Mouse (Mus musculus): ENCODE results near the gene Wfikkn2. TPM values are rescaled to one million over a fixed set of nuclear protein-coding genes. Genes with fewer than 3 reads are reported as not detected.

Gene Wfikkn2
- total and polyA plus RNA-seq, 3 experiments = 0.04 to 0.11 (median 0.08) TPM

- H3K9ac ChIP-seq (ENCODE audit: insufficient read depth, low read depth) = no peak overlapping the region
- peaks cover 19 to 47% of the 10 kb centered on the region in 2 experiments for H3K4me1 ChIP-seq (ENCODE audit: control insufficient read depth in 1 of 2, insufficient read depth in 2 of 2)
- dilution Hi-C loops (cut with MboI; ENCODE audit: extremely low pct_ligation_motif_present, extremely low pct_unique_long_range_greater_than_20kb, low sequenced_read_pairs) = no loop called here
These were observed 27.4 kb upstream of the Wfikkn2 start for GRCm38 (mm10) chr11:94272960-94273927.

DNA sequence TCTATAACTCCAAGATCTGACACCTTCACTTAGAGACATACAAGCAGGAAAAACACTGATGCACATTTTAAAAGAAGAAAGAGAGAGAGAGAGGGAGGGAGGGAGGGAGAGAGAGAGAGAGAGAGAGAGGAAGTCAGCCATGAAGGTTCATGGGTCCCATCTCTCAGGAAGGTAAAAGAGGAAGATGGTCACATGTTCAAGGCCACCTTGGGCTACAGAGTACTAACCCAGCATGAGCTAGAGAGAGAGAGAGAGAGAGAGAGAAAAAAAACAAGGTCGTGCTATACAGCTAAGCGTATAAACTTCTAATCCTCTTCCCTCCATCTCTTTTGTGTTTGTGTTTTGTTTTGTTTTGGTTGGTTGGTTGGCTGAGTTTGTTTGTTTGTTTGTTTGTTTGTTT lies 25.2 kb upstream of the Wfikkn2 start:
- no peak overlapping the region for H3K4me2 ChIP-seq (ENCODE audit: insufficient read depth, low read depth, poor library complexity, severe bottlenecking)
- no peak overlapping the region for H3K9ac ChIP-seq (ENCODE audit: insufficient read depth, low read depth)
- no peaks in the 10 kb centered on the region for H3K27me3 ChIP-seq (replicated peaks)
- no peak for DNase-seq (ENCODE audit: extremely low read depth)
- no peak overlapping the region for H3K4me3 ChIP-seq (replicated peaks in 1 of 3; ENCODE audit: low read depth in 2 of 3, low read length in 2 of 3, poor library complexity in 1 of 3)
- peaks cover 19 to 38% of the 10 kb centered on the region in 2 experiments for H3K4me1 ChIP-seq (ENCODE audit: control insufficient read depth in 1 of 2, insufficient read depth in 2 of 2)
- TF ChIP-seq USF1 (IDR thresholded peaks at IDR 0.05; ENCODE audit: low read depth, low read length) (peak; percentile 40), MEF2A (IDR thresholded peaks at IDR 0.05; ENCODE audit: borderline replicate concordance, low read depth, low read length) (no peak), MYC (IDR thresholded peaks at IDR 0.05; ENCODE audit: low read depth, low read length) (0 out of 2 replicates have a peak, but pooled peaks have one; percentile 19), CHD1 (IDR thresholded peaks at IDR 0.05; ENCODE audit: low read depth, low read length) (no peak)
- in situ Hi-C loops (cut with MboI; ENCODE audit: low pct_ligation_motif_present, low pct_unique_long_range_greater_than_20kb, low sequenced_read_pairs) = loop anchor here (5.0 to 25.0 kb wide), 3 partner anchors 34 to 309 kb away; partner anchors contain the start of genes Gm20390, Nme1 and Nme2
- no peaks in the 10 kb centered on the region for H3K79me2 ChIP-seq (replicated peaks; ENCODE audit: control insufficient read depth, extremely low read depth, insufficient read depth, poor library complexity, severe bottlenecking)
- no peaks in the 10 kb centered on the region for H3K9me3 ChIP-seq (replicated peaks; ENCODE audit: low read length)
- H3K36me3 ChIP-seq (replicated peaks in 1 of 2; ENCODE audit: control insufficient read depth in 1 of 2, insufficient read depth in 1 of 2, low read length in 1 of 2) = no peaks in the 10 kb centered on the region
- H3K27ac ChIP-seq (ENCODE audit: insufficient read depth, low read depth) = no peak overlapping the region
- dilution Hi-C loops (cut with MboI; ENCODE audit: extremely low pct_ligation_motif_present, extremely low pct_unique_long_range_greater_than_20kb, low sequenced_read_pairs) = no loop called here

More at GRCm38 (mm10) chr11:94272960-94273927, 27.4 kb upstream of the Wfikkn2 start:
- H3K4me3 ChIP-seq (replicated peaks in 1 of 3; ENCODE audit: low read depth in 2 of 3, low read length in 2 of 3, poor library complexity in 1 of 3) = no peak overlapping the region
- TF ChIP-seq MAX (IDR thresholded peaks at IDR 0.05; ENCODE audit: low read length) = no peak
- TF ChIP-seq NELFE (IDR thresholded peaks at IDR 0.05; ENCODE audit: low read depth, low read length) = no peak
- TF ChIP-seq TBP (conservative IDR thresholded peaks at IDR 0.05; ENCODE audit: low read depth, low read length) = no peak
- TF ChIP-seq NRF1 (IDR thresholded peaks at IDR 0.05; ENCODE audit: low read depth, low read length) = no peak
- no peak for TF ChIP-seq UBTF (IDR thresholded peaks at IDR 0.05; ENCODE audit: low read depth, low read length)
- no peak for TF ChIP-seq CHD2 (IDR thresholded peaks at IDR 0.05; ENCODE audit: low read length)
- no peak for TF ChIP-seq SIN3A (IDR thresholded peaks at IDR 0.05; ENCODE audit: low read length)
- no peak for TF ChIP-seq KAT2A (IDR thresholded peaks at IDR 0.05; ENCODE audit: insufficient replicate concordance, low read length)
- TF ChIP-seq POLR2A (IDR thresholded peaks at IDR 0.05; ENCODE audit: low read depth, low read length) = no peak
- no peak for TF ChIP-seq CTCF (conservative IDR thresholded peaks at IDR 0.05 in 1 of 2, IDR thresholded peaks at IDR 0.05 in 1 of 2; ENCODE audit: low read depth in 2 of 2, low read length in 2 of 2)
- TF ChIP-seq RCOR1 (conservative IDR thresholded peaks at IDR 0.05; ENCODE audit: low read depth, low read length) = no peak
- no peak for TF ChIP-seq HCFC1 (IDR thresholded peaks at IDR 0.05; ENCODE audit: low read depth, low read length)
- no peak for TF ChIP-seq ELF1 (IDR thresholded peaks at IDR 0.05; ENCODE audit: low read depth, low read length)
- TF ChIP-seq SMC3 (IDR thresholded peaks at IDR 0.05; ENCODE audit: low read depth, low read length) = no peak
- no peak for TF ChIP-seq MAZ (IDR thresholded peaks at IDR 0.05; ENCODE audit: low read depth, low read length)
- no peak for TF ChIP-seq MAFK (IDR thresholded peaks at IDR 0.05; ENCODE audit: insufficient replicate concordance, low read length)
- TF ChIP-seq EP300 (IDR thresholded peaks at IDR 0.05; ENCODE audit: low read length) = no peak
- TF ChIP-seq TCF12 (IDR thresholded peaks at IDR 0.05; ENCODE audit: low read depth, low read length) = no peak
- no peak for TF ChIP-seq ZC3H11A (IDR thresholded peaks at IDR 0.05; ENCODE audit: low read depth, low read length)
- no peak for TF ChIP-seq PAX5 (IDR thresholded peaks at IDR 0.05; ENCODE audit: low read length)
- no peak overlapping the region for H3K27ac ChIP-seq (ENCODE audit: insufficient read depth, low read depth)
- in situ Hi-C loops (cut with MboI; ENCODE audit: low pct_ligation_motif_present, low pct_unique_long_range_greater_than_20kb, low sequenced_read_pairs) = loop anchor here (5.0 to 25.0 kb wide), 3 partner anchors 36 to 311 kb away; partner anchors contain the start of genes Gm20390, Nme1 and Nme2
- H3K9me3 ChIP-seq (replicated peaks; ENCODE audit: low read length) = no peaks in the 10 kb centered on the region
- no peaks in the 10 kb centered on the region for H3K79me2 ChIP-seq (replicated peaks; ENCODE audit: control insufficient read depth, extremely low read depth, insufficient read depth, poor library complexity, severe bottlenecking)
- no peaks in the 10 kb centered on the region for H3K27me3 ChIP-seq (replicated peaks)
- DNase-seq (ENCODE audit: extremely low read depth) = no peak
- H3K36me3 ChIP-seq (replicated peaks in 1 of 2; ENCODE audit: control insufficient read depth in 1 of 2, insufficient read depth in 1 of 2, low read length in 1 of 2) = no peaks in the 10 kb centered on the region
- H3K4me2 ChIP-seq (ENCODE audit: insufficient read depth, low read depth, poor library complexity, severe bottlenecking) = no peak overlapping the region

Data from CH12.LX (cell line).